Mouse (Mus musculus): ENCODE measurements at regions not wholly inside any gene's neighbourhood (a gene's known extent, or its start where the extent isn't known, plus 50 kb on each side); places are given as distances from the start of the nearest gene placed in this dataset.

- TF ChIP-seq CTCF (IDR thresholded peaks at IDR 0.05; ENCODE audit: low read depth), result no peak
- Histone ChIP-seq H3K4me2 (ENCODE audit: low read depth) (no peak overlapping the region), H3K36me3 (ENCODE audit: insufficient read depth) (no peaks in the 10 kb centered on the region), H3K27me3 (ENCODE audit: insufficient read depth, low read length) (no peaks in the 10 kb centered on the region), H3K9ac (no peak overlapping the region), H3K4me1 (ENCODE audit: insufficient read depth) (no peaks in the 10 kb centered on the region), H3K9me3 (ENCODE audit: low read length) (no peaks in the 10 kb centered on the region), H3K27ac (ENCODE audit: low read depth, low read length) (peak overlapping the region; percentile 46; the same call in 1 of the 2 replicates), H3K4me3 (ENCODE audit: low read depth, low read length) (no peak overlapping the region)
- 58% methylated on average over 8 of the region's 8 CpGs for WGBS
- DNase-seq, result no peak
- ATAC-seq, result peak; percentile 23; the same call in 1 of the 2 replicates
These were observed 100.4 kb upstream of the Tmem150c start for GRCm38 (mm10) chr5:100259803-100260693.

- Histone ChIP-seq H3K4me3 (ENCODE audit: low read depth, low read length) (no peak overlapping the region), H3K27ac (ENCODE audit: low read depth, low read length) (peak overlapping the region; percentile 46), H3K27me3 (ENCODE audit: insufficient read depth, low read length) (no peaks in the 10 kb centered on the region), H3K4me1 (ENCODE audit: insufficient read depth) (no peaks in the 10 kb centered on the region), H3K9ac (no peak overlapping the region), H3K4me2 (ENCODE audit: low read depth) (no peak overlapping the region), H3K9me3 (ENCODE audit: low read length) (no peaks in the 10 kb centered on the region), H3K36me3 (ENCODE audit: insufficient read depth) (no peaks in the 10 kb centered on the region)
- 29% methylated on average over 12 of the region's 12 CpGs for WGBS
- ATAC-seq (peak; percentile 83), DNase-seq (peak; percentile 83)
- no peak for TF ChIP-seq CTCF (IDR thresholded peaks at IDR 0.05; ENCODE audit: low read depth)
These were observed 99.5 kb upstream of the Tmem150c start for GRCm38 (mm10) chr5:100258952-100259710.

GRCm38 (mm10) chr5:100255276-100255675 is 95.7 kb upstream of the Tmem150c start:
- Histone ChIP-seq H3K27ac (ENCODE audit: low read depth, low read length) (no peak overlapping the region), H3K27me3 (ENCODE audit: insufficient read depth, low read length) (no peaks in the 10 kb centered on the region), H3K4me2 (ENCODE audit: low read depth) (no peak overlapping the region), H3K9me3 (ENCODE audit: low read length) (no peaks in the 10 kb centered on the region), H3K4me1 (ENCODE audit: insufficient read depth) (no peaks in the 10 kb centered on the region), H3K4me3 (ENCODE audit: low read depth, low read length) (no peak overlapping the region), H3K36me3 (ENCODE audit: insufficient read depth) (no peaks in the 10 kb centered on the region), H3K9ac (no peak overlapping the region)
- ATAC-seq (no peak), DNase-seq (no peak)
- no peak for TF ChIP-seq CTCF (IDR thresholded peaks at IDR 0.05; ENCODE audit: low read depth)
- WGBS, result 91% methylated on average over 9 of the region's 9 CpGs

DNA sequence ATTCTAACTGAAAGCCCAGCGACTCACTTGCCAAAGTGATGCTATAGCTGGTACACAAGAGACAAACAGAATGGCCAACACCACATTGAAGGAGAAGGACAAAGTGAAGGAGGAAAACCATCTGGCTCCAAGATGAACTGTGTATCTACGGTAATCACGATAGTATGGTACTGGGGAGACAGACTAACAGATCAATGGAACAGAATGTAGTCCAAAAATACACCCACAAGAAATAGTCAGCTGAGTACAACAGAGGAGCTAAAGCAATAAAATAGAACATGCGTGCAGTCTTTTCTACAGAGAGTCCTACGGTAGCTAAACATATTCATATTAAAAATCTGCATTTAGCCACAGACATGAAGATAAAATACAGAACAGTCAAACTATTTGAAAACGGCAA is 92.4 kb upstream of the Tmem150c start:
- Histone ChIP-seq H3K4me1 (ENCODE audit: insufficient read depth) (no peaks in the 10 kb centered on the region), H3K27ac (ENCODE audit: low read depth, low read length) (no peak overlapping the region), H3K9ac (no peak overlapping the region), H3K9me3 (ENCODE audit: low read length) (no peaks in the 10 kb centered on the region), H3K4me3 (ENCODE audit: low read depth, low read length) (no peak overlapping the region), H3K4me2 (ENCODE audit: low read depth) (no peak overlapping the region), H3K27me3 (ENCODE audit: insufficient read depth, low read length) (no peaks in the 10 kb centered on the region), H3K36me3 (ENCODE audit: insufficient read depth) (no peaks in the 10 kb centered on the region)
- ATAC-seq (no peak), DNase-seq (no peak)
- TF ChIP-seq CTCF (IDR thresholded peaks at IDR 0.05; ENCODE audit: low read depth), result no peak
- 87% methylated on average over 6 of the region's 6 CpGs for WGBS

- no peaks in the 10 kb centered on the region for H3K36me3 ChIP-seq (ENCODE audit: insufficient read depth)
- no peak for TF ChIP-seq CTCF (IDR thresholded peaks at IDR 0.05; ENCODE audit: low read depth)
- no peak overlapping the region for H3K4me2 ChIP-seq (ENCODE audit: low read depth)
- H3K9ac ChIP-seq, result no peak overlapping the region
- H3K9me3 ChIP-seq (ENCODE audit: low read length), result no peaks in the 10 kb centered on the region
- no peak for DNase-seq
- no peak overlapping the region for H3K27ac ChIP-seq (ENCODE audit: low read depth, low read length)
- H3K4me3 ChIP-seq (ENCODE audit: low read depth, low read length), result no peak overlapping the region
- WGBS, result 63% methylated on average over 3 of the region's 3 CpGs
- no peaks in the 10 kb centered on the region for H3K27me3 ChIP-seq (ENCODE audit: insufficient read depth, low read length)
- ATAC-seq, result no peak
- no peaks in the 10 kb centered on the region for H3K4me1 ChIP-seq (ENCODE audit: insufficient read depth)
These were observed 90.1 kb upstream of the Tmem150c start for GRCm38 (mm10) chr5:100249757-100250156.

DNA sequence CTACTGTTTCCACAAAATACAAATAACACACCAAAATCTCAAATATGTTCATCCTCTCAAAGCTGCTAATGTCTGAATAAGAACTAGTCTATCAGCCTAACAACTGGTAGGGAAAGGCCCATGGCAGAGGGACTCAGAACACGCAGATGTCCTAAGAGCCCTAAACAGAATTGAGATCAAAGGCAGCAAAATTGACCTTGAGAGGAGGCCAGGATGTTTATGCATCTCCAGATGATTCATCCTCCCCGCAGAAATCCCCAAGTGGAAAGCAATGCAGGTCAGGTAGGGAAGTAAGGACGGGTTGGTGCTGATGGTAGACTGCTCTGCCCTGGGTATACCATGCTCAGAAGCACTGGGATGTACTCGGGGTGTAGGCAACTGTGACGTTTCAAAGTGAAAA is 89.0 kb upstream of the Tmem150c start:
- Histone ChIP-seq H3K4me3 (ENCODE audit: low read depth, low read length) (no peak overlapping the region), H3K27me3 (ENCODE audit: insufficient read depth, low read length) (no peaks in the 10 kb centered on the region), H3K4me1 (ENCODE audit: insufficient read depth) (no peaks in the 10 kb centered on the region), H3K36me3 (ENCODE audit: insufficient read depth) (no peaks in the 10 kb centered on the region), H3K27ac (ENCODE audit: low read depth, low read length) (no peak overlapping the region), H3K9ac (no peak overlapping the region), H3K9me3 (ENCODE audit: low read length) (no peaks in the 10 kb centered on the region), H3K4me2 (ENCODE audit: low read depth) (no peak overlapping the region)
- 82% methylated on average over 5 of the region's 5 CpGs for WGBS
- no peak for TF ChIP-seq CTCF (IDR thresholded peaks at IDR 0.05; ENCODE audit: low read depth)
- DNase-seq, result no peak
- ATAC-seq, result no peak

DNA sequence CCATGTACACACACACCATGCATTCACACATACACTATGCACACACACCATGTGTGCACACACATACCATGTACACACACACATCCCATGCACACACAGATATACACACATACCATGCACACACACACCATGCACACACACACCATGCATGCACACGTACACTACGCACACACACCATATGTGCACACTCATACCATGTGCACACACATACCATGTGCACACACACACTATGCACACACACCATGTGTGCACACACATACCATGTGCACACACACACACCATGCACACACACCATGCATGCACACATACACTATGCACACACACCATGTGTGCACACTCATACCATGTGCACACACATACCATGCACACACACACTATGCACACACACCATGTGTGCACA is 87.1 kb upstream of the Tmem150c start:
- no peak overlapping the region for H3K27ac ChIP-seq (ENCODE audit: low read depth, low read length)
- H3K4me2 ChIP-seq (ENCODE audit: low read depth), result no peak overlapping the region
- no peaks in the 10 kb centered on the region for H3K9me3 ChIP-seq (ENCODE audit: low read length)
- H3K9ac ChIP-seq, result no peak overlapping the region
- ATAC-seq, result no peak
- no peaks in the 10 kb centered on the region for H3K36me3 ChIP-seq (ENCODE audit: insufficient read depth)
- H3K4me1 ChIP-seq (ENCODE audit: insufficient read depth), result no peaks in the 10 kb centered on the region
- DNase-seq, result no peak
- H3K4me3 ChIP-seq (ENCODE audit: low read depth, low read length), result no peak overlapping the region
- H3K27me3 ChIP-seq (ENCODE audit: insufficient read depth, low read length), result no peaks in the 10 kb centered on the region
- no peak for TF ChIP-seq CTCF (IDR thresholded peaks at IDR 0.05; ENCODE audit: low read depth)
- WGBS, result 98% methylated on average over 2 of the region's 2 CpGs

Measured in forebrain, postnatal 0 days (tissue).